Mouse (Mus musculus): Measurements from ENCODE around the gene Mrps27. TPM values are rescaled to one million over a fixed set of nuclear protein-coding genes. Genes with fewer than 3 reads are reported as not detected.

Gene Mrps27
- polyA plus RNA-seq, 1 experiment from 2014 or later, result 44.6 TPM

GRCm38 (mm10) chr13:99447002-99447401, 102.4 kb downstream of the Mrps27 start:
- ATAC-seq (ENCODE audit: low FRiP score, low read depth), result no peak
- H3K4me3 ChIP-seq, result 0 out of 2 replicates have a peak overlapping the region, but pooled peaks have one; percentile 1
- H3K4me2 ChIP-seq, result peak overlapping the region; percentile 29
- WGBS, result 27% methylated on average over 7 of the region's 7 CpGs
- H3K27me3 ChIP-seq, result no peaks in the 10 kb centered on the region
- peaks cover under 1% of the 10 kb centered on the region; the same call in 1 of the 2 replicates for H3K36me3 ChIP-seq
- H3K9ac ChIP-seq, result 0 out of 2 replicates have a peak overlapping the region, but pooled peaks have one; percentile 21
- H3K27ac ChIP-seq (replicated peaks), result peak overlapping the region; percentile 67
- H3K4me1 ChIP-seq (replicated peaks), result peaks cover 93% of the 10 kb centered on the region
- H3K9me3 ChIP-seq, result no peaks in the 10 kb centered on the region

DNA sequence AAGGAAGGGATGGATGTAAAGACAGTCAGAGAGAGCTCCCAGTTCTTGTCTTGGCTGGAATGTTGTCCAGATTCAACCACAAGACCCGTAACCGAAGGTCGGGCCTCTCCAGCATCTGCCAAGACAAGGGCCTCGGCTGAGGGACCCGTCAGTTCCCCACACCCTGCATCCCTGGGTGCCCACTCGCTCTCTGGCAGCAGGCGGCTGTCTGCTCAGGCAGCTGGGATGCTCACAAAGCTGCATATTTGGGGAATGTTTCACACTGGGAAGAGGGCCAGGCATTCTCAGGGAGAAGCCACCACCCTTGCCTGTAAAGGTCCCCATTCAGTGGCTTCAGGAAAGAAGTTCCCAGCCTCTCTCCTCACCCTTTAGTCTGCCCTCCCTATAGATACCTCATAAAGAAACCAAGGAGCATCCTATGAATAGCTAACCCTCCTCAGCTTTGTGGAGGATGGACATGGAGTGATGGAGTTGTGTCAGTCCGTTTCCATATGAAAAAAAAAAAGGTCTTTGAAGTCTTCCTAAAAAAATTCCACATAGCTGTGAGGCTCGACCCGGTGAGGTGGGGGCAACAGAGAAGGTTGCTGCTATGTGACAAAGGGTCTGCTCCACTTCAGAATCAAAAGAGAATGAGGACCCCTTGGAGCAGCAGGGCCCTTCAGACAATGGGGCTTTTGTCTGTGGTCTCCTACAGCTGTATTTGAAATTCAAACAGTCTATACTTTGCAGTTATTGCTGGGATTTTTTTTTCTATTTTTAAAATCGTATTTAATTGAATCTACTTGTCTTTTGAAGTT, 103.0 kb downstream of the Mrps27 start:
- Histone ChIP-seq H3K27ac (replicated peaks) (peak overlapping the region; percentile 67), H3K4me2 (peak overlapping the region; percentile 29), H3K9me3 (no peaks in the 10 kb centered on the region), H3K36me3 (no peaks in the 10 kb centered on the region), H3K4me1 (replicated peaks) (peaks cover 93% of the 10 kb centered on the region), H3K4me3 (no peak overlapping the region), H3K27me3 (no peaks in the 10 kb centered on the region), H3K9ac (peak overlapping the region; percentile 21; the same call in 1 of the 2 replicates)
- ATAC-seq (ENCODE audit: low FRiP score, low read depth), result no peak
- 11% methylated on average over 11 of the region's 11 CpGs for WGBS

GRCm38 (mm10) chr13:99448278-99448677, 103.7 kb downstream of the Mrps27 start:
- Histone ChIP-seq H3K9me3 (no peaks in the 10 kb centered on the region), H3K4me3 (no peak overlapping the region), H3K4me1 (replicated peaks) (peaks cover 86% of the 10 kb centered on the region), H3K4me2 (no peak overlapping the region), H3K36me3 (no peaks in the 10 kb centered on the region), H3K27ac (replicated peaks) (no peak overlapping the region), H3K27me3 (no peaks in the 10 kb centered on the region), H3K9ac (no peak overlapping the region)
- no peak for ATAC-seq (ENCODE audit: low FRiP score, low read depth)
- WGBS, result 22% methylated on average over 4 of the region's 4 CpGs

DNA sequence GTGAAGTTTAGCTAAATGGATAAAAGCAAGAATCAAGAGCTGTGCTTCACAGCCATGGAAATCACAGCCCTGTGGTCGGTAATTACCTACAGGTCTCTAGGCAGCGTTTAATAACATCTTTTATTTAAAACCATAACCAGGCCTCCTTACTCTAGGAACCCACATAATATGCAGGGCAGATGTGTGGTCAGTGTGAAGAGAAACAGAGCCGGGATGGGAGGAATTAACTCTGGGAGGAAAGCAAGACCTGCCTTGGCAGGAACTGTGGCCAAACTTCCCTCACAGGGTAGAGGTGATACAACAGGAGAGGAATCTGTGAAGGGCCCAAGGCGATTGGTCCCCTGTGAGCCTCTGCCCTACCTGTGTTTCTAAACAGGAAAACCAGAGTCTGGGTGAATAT, 105.0 kb downstream of the Mrps27 start:
- peaks cover 74% of the 10 kb centered on the region for H3K4me1 ChIP-seq (replicated peaks)
- no peak overlapping the region; the same call in 1 of the 2 replicates for H3K27ac ChIP-seq (replicated peaks)
- no peaks in the 10 kb centered on the region for H3K36me3 ChIP-seq
- no peak overlapping the region for H3K4me3 ChIP-seq
- 74% methylated on average over 4 of the region's 4 CpGs for WGBS
- H3K27me3 ChIP-seq, result no peaks in the 10 kb centered on the region
- H3K4me2 ChIP-seq, result no peak overlapping the region
- no peak for ATAC-seq (ENCODE audit: low FRiP score, low read depth)
- no peaks in the 10 kb centered on the region for H3K9me3 ChIP-seq
- no peak overlapping the region for H3K9ac ChIP-seq

DNA sequence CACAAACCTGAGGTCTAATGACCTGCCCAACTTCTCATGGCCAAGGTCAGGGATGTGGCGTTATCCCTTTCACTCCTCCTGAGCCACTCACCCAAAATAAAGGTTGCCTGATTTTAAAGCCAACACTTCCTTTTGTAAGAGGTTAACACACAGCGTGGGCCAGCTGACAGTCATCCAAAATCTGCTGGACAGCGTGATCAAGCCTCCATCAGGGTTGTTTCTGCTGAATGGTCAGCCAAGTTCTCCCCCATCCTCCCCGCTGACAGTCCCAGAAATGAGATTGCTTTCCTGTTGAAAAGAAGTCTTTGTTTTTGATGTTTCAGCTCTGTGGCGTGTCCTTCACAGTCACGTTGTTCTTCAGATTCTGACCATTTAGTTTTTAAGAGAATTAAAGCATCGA, 106.2 kb downstream of the Mrps27 start:
- H3K27ac ChIP-seq (replicated peaks), result peak overlapping the region; percentile 17; the same call in 1 of the 2 replicates
- no peak overlapping the region for H3K4me2 ChIP-seq
- H3K9ac ChIP-seq, result no peak overlapping the region
- H3K36me3 ChIP-seq, result no peaks in the 10 kb centered on the region
- peaks cover 70% of the 10 kb centered on the region for H3K4me1 ChIP-seq (replicated peaks)
- H3K9me3 ChIP-seq, result no peaks in the 10 kb centered on the region
- ATAC-seq (ENCODE audit: low FRiP score, low read depth), result no peak
- H3K4me3 ChIP-seq, result no peak overlapping the region
- 54% methylated on average over 7 of the region's 7 CpGs for WGBS
- H3K27me3 ChIP-seq, result no peaks in the 10 kb centered on the region

DNA sequence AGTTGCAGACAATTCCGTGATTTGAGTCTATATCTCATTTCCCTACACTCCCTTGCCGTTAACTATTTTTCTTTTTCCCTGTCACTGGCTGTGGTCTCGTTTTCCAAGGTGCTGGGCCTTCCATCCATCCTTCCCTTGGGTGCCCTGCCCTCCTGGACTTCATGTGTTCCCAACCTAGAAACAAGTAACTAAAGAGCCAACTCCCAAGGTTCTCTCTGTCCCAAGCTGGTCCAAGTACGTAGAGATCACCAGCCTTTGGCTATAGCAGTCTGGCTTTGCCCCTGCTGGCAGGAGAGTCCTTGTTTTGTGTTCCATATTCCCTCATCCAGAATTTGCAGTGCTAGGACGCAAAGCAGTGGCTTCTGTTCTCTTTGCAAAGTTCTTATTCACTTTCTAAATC, 106.7 kb downstream of the Mrps27 start:
- Histone ChIP-seq H3K9ac (no peak overlapping the region), H3K4me1 (replicated peaks) (peaks cover 67% of the 10 kb centered on the region), H3K27me3 (no peaks in the 10 kb centered on the region), H3K36me3 (no peaks in the 10 kb centered on the region), H3K9me3 (no peaks in the 10 kb centered on the region), H3K27ac (replicated peaks) (peak overlapping the region; percentile 44; the same call in 1 of the 2 replicates), H3K4me2 (no peak overlapping the region), H3K4me3 (no peak overlapping the region)
- WGBS, result 69% methylated on average over 5 of the region's 5 CpGs
- ATAC-seq (ENCODE audit: low FRiP score, low read depth), result no peak

- Histone ChIP-seq H3K4me1 (replicated peaks) (peaks cover 63% of the 10 kb centered on the region), H3K36me3 (no peaks in the 10 kb centered on the region), H3K4me3 (no peak overlapping the region), H3K9me3 (no peaks in the 10 kb centered on the region), H3K27ac (replicated peaks) (no peak overlapping the region), H3K4me2 (no peak overlapping the region), H3K27me3 (no peaks in the 10 kb centered on the region), H3K9ac (no peak overlapping the region)
- ATAC-seq (ENCODE audit: low FRiP score, low read depth), result no peak
- 80% methylated on average over 3 of the region's 3 CpGs for WGBS
Measured at GRCm38 (mm10) chr13:99452444-99452843, 107.9 kb downstream of the Mrps27 start.

GRCm38 (mm10) chr13:99454977-99455376, 110.4 kb downstream of the Mrps27 start:
- H3K36me3 ChIP-seq, result no peaks in the 10 kb centered on the region
- H3K9me3 ChIP-seq, result no peaks in the 10 kb centered on the region
- no peak for ATAC-seq (ENCODE audit: low FRiP score, low read depth)
- H3K4me2 ChIP-seq, result no peak overlapping the region
- 85% methylated on average over 7 of the region's 7 CpGs for WGBS
- H3K4me1 ChIP-seq (replicated peaks), result peaks cover 51% of the 10 kb centered on the region
- H3K27me3 ChIP-seq, result no peaks in the 10 kb centered on the region
- no peak overlapping the region for H3K4me3 ChIP-seq
- no peak overlapping the region for H3K9ac ChIP-seq
- no peak overlapping the region for H3K27ac ChIP-seq (replicated peaks)

- peaks cover 5% of the 10 kb centered on the region; the same call in 1 of the 2 replicates for H3K36me3 ChIP-seq
- 48% methylated on average over 12 of the region's 12 CpGs for WGBS
- H3K27ac ChIP-seq (replicated peaks), result peak overlapping the region; percentile 57
- peak; percentile 77 for ATAC-seq (ENCODE audit: low FRiP score, low read depth)
- H3K4me3 ChIP-seq, result no peak overlapping the region
- H3K9ac ChIP-seq, result no peak overlapping the region
- no peaks in the 10 kb centered on the region for H3K9me3 ChIP-seq
- peaks cover 35% of the 10 kb centered on the region for H3K4me1 ChIP-seq (replicated peaks)
- H3K4me2 ChIP-seq, result no peak overlapping the region
- H3K27me3 ChIP-seq, result no peaks in the 10 kb centered on the region
Measured at GRCm38 (mm10) chr13:99458658-99459386, 114.2 kb downstream of the Mrps27 start.

- Histone ChIP-seq H3K9ac (no peak overlapping the region), H3K27ac (replicated peaks) (peak overlapping the region; percentile 57), H3K36me3 (peaks cover 5% of the 10 kb centered on the region; the same call in 1 of the 2 replicates), H3K4me3 (no peak overlapping the region), H3K4me1 (replicated peaks) (peaks cover 39% of the 10 kb centered on the region), H3K27me3 (no peaks in the 10 kb centered on the region), H3K4me2 (no peak overlapping the region), H3K9me3 (no peaks in the 10 kb centered on the region)
- whole genome bisulfite sequencing, result 77% methylated on average over 4 of the region's 4 CpGs
- peak; percentile 23 for ATAC-seq (ENCODE audit: low FRiP score, low read depth)
Measured at GRCm38 (mm10) chr13:99459612-99460011, 115.0 kb downstream of the Mrps27 start.

GRCm38 (mm10) chr13:99461886-99462285, 117.3 kb downstream of the Mrps27 start:
- H3K27me3 ChIP-seq, result no peaks in the 10 kb centered on the region
- WGBS, result 92% methylated on average over 4 of the region's 4 CpGs
- no peaks in the 10 kb centered on the region for H3K9me3 ChIP-seq
- no peak overlapping the region for H3K4me3 ChIP-seq
- no peak overlapping the region for H3K9ac ChIP-seq
- no peak overlapping the region for H3K27ac ChIP-seq (replicated peaks)
- H3K36me3 ChIP-seq, result peaks cover 5% of the 10 kb centered on the region; the same call in 1 of the 2 replicates
- H3K4me1 ChIP-seq (replicated peaks), result peaks cover 43% of the 10 kb centered on the region
- no peak for ATAC-seq (ENCODE audit: low FRiP score, low read depth)
- no peak overlapping the region for H3K4me2 ChIP-seq

DNA sequence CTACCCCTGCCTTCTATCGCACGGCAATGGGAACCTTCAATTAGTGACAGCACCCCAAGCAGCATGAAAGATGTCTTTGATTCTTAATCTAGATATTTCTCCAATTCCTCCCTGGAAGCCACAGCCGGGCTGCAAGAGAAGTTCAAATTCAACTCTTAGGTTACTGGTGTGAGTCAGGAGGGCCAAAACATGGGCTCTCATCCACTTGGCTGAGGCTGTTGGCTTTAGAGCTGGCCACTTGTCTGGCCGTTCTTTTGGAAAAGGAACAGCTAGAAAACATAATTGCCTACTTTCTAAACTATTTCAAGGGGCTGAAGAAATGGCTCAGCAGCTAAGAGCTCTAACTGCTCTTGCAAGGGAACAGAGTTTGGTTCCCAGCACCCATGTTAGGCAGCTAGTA, 120.0 kb downstream of the Mrps27 start:
- Histone ChIP-seq H3K36me3 (peaks cover 5% of the 10 kb centered on the region; the same call in 1 of the 2 replicates), H3K4me3 (no peak overlapping the region), H3K9ac (no peak overlapping the region), H3K27me3 (no peaks in the 10 kb centered on the region), H3K4me1 (replicated peaks) (peaks cover 54% of the 10 kb centered on the region), H3K9me3 (no peaks in the 10 kb centered on the region), H3K4me2 (no peak overlapping the region), H3K27ac (replicated peaks) (no peak overlapping the region)
- WGBS, result 59% methylated on average over 4 of the region's 4 CpGs
- ATAC-seq (ENCODE audit: low FRiP score, low read depth), result no peak

All from hindbrain, embryonic 15.5 days (tissue).